Mouse (Mus musculus): ENCODE data around the gene Pkp4. TPM values are rescaled to one million over a fixed set of nuclear protein-coding genes. Genes with fewer than 3 reads are reported as not detected.

Gene Pkp4
- polyA plus RNA-seq, 1 experiment from 2014 or later, result 7.7 TPM

DNA sequence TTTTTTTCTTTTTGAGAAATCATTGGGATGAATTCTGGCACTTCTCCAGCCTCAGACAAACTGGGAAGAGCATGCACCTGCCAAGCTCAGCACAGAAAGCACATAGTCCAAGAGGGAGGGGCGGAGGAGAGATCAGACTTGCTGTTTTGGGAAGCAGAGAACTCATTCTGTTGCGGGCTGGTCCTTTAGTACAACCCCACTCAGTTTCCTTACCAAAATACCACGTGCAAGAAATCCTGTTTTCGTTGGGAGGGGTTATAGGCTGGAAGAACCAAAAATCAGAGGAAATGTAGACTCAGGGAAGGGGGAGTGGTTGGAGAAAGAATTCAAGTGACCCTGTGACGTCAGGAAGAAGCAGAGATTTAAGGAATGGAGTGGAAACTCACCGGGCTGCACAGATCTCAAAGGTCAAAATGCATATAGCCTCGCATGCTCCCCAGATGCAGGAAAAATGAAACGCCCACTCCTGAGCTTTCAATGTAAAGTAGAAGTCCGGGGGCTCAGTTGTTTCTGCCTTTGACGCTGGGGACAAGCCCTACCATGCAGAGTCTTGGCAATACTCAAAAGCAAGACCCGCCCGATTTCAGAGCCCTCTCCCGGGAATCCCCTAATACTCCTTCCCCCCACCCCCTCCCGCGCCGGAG is 567 bp upstream of the Pkp4 start:
- ATAC-seq, result no peak

DNA sequence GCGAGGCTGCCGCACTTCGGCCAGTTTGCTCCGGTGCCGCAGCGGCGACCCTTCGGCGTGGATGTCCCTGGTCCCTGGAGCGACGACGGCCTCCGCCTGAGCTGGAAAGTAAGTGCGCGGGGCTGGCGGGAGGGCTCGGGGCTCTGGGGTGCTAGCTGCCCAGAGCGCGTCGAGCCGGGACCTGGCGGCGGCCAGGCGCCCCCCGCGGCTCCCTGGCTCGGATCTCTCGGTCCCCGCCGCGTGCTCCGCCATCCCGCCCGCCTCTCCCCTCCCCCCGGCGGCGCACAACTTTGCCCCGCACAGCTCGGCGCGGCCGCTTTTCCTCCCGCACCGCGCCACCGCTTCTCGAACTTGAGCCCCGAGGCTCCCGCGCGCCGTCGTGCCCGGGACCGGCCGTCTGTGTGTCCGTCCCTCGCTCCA is 381 bp downstream of the Pkp4 start:
- ATAC-seq, result peak; percentile 32
- no peaks in the 10 kb centered on the region for H3K9me3 ChIP-seq (ENCODE audit: low read length)
- 0% methylated on average over 32 of the region's 58 CpGs for WGBS (ENCODE audit: insufficient replicate concordance)

More for the DNA sequence above, 567 bp upstream of the Pkp4 start:
- TF ChIP-seq EP300 (IDR thresholded peaks at IDR 0.05; ENCODE audit: low read depth), result no peak
- Histone ChIP-seq H3K4me1 (ENCODE audit: insufficient read depth) (peaks cover 7% of the 10 kb centered on the region), H3K36me3 (replicated peaks; ENCODE audit: insufficient read depth, low read length) (no peaks in the 10 kb centered on the region), H3K9me3 (ENCODE audit: low read length) (no peaks in the 10 kb centered on the region), H3K27me3 (ENCODE audit: insufficient read depth, low read length) (no peaks in the 10 kb centered on the region), H3K27ac (ENCODE audit: low read depth) (peak overlapping the region; percentile 51), H3K4me3 (ENCODE audit: low read depth, low read length) (peak overlapping the region; percentile 84), H3K4me2 (ENCODE audit: low read depth, low read length) (peak overlapping the region; percentile 92), H3K9ac (replicated peaks) (0 out of 2 replicates have a peak overlapping the region, but pooled peaks have one; percentile 30)
- WGBS (ENCODE audit: insufficient replicate concordance), result under 1% methylated on average over 16 of the region's 16 CpGs
- DNase-seq, result no peak

DNA sequence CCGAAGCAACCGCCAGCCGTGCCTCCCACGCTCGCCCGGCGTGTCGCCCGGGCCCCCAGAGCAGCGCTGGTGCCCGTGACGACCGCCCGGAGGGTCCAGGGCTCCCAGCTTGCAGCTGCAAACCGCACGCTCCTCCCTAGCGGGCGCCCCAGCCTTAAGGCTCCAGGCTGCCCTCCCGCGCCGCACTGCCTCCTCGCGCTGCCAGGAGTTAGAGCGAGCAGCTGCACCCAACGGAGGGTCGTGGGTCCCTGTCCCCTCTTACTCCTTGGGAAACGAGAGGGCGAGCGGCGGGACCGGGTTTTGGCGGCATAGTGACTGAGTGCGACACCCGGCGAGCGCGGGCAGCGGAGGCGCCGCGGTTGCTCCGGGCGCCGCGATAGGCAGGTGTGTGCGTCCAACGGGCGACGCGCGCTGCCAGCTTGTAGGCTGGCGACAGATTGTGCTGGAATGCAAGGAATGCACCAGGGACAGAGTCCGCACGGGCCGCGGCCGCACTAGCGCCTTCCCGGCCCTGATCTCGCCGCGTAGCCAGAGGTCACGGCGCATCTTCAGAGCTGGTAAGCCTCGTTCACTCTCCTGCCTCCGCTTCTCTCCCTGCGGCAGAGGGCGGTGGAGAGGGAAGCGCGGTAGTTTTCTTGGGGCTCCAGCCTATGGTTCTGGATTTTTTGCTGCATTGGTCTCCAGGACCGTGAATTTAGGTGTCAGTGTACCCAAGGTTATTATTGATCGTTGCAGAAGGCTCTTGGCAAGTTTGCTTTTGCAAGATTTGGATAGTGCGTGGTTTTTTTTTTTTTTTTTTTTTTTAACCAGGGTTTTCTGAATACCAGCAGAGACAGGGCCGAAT is 1.0 kb downstream of the Pkp4 start:
- Histone ChIP-seq H3K27ac (ENCODE audit: low read depth) (peak overlapping the region; percentile 87), H3K4me1 (ENCODE audit: insufficient read depth) (peaks cover 7% of the 10 kb centered on the region), H3K9me3 (ENCODE audit: low read length) (no peaks in the 10 kb centered on the region), H3K36me3 (replicated peaks; ENCODE audit: insufficient read depth, low read length) (no peaks in the 10 kb centered on the region), H3K27me3 (ENCODE audit: insufficient read depth, low read length) (no peaks in the 10 kb centered on the region), H3K9ac (replicated peaks) (peak overlapping the region; percentile 85), H3K4me2 (ENCODE audit: low read depth, low read length) (peak overlapping the region; percentile 92), H3K4me3 (ENCODE audit: low read depth, low read length) (peak overlapping the region; percentile 84)
- peak; percentile 46 for ATAC-seq
- DNase-seq, result peak; percentile 65
- 1% methylated on average over 72 of the region's 74 CpGs for WGBS (ENCODE audit: insufficient replicate concordance)
- TF ChIP-seq EP300 (IDR thresholded peaks at IDR 0.05; ENCODE audit: low read depth) (no peak), CTCF (IDR thresholded peaks at IDR 0.05; ENCODE audit: low read depth) (peak; percentile 42)

More for the DNA sequence above, 381 bp downstream of the Pkp4 start:
- Histone ChIP-seq H3K4me1 (ENCODE audit: insufficient read depth) (peaks cover 7% of the 10 kb centered on the region), H3K9ac (replicated peaks) (peak overlapping the region; percentile 85), H3K4me2 (ENCODE audit: low read depth, low read length) (peak overlapping the region; percentile 92), H3K4me3 (ENCODE audit: low read depth, low read length) (peak overlapping the region; percentile 84), H3K27me3 (ENCODE audit: insufficient read depth, low read length) (no peaks in the 10 kb centered on the region), H3K36me3 (replicated peaks; ENCODE audit: insufficient read depth, low read length) (no peaks in the 10 kb centered on the region), H3K27ac (ENCODE audit: low read depth) (peak overlapping the region; percentile 87)
- TF ChIP-seq CTCF (IDR thresholded peaks at IDR 0.05; ENCODE audit: low read depth), result no peak
- TF ChIP-seq EP300 (IDR thresholded peaks at IDR 0.05; ENCODE audit: low read depth), result no peak
- no peak for DNase-seq

DNA sequence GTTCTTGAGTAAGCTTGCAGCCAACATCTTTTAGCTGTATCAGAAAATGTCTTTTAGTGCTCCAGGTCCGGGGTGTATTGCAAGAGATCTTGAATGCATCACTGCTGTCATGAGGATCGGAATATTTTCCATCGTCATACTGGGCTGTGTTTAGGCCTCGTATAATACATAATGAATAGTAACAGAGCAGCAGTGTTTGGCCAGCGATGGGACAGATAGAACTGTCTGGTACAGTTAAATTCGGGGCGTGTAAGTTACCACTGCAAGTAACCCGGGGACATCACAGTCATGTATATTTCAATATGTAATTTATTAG is 1.6 kb downstream of the Pkp4 start:
- H3K4me1 ChIP-seq (ENCODE audit: insufficient read depth), result peaks cover 7% of the 10 kb centered on the region
- H3K27me3 ChIP-seq (ENCODE audit: insufficient read depth, low read length), result no peaks in the 10 kb centered on the region
- no peak for ATAC-seq
- H3K36me3 ChIP-seq (replicated peaks; ENCODE audit: insufficient read depth, low read length), result no peaks in the 10 kb centered on the region
- 37% methylated on average over 8 of the region's 8 CpGs for WGBS (ENCODE audit: insufficient replicate concordance)
- no peak for TF ChIP-seq CTCF (IDR thresholded peaks at IDR 0.05; ENCODE audit: low read depth)
- no peak for TF ChIP-seq EP300 (IDR thresholded peaks at IDR 0.05; ENCODE audit: low read depth)
- peak overlapping the region; percentile 85; the same call in 1 of the 2 replicates for H3K9ac ChIP-seq (replicated peaks)
- H3K4me2 ChIP-seq (ENCODE audit: low read depth, low read length), result peak overlapping the region; percentile 92
- no peak overlapping the region for H3K27ac ChIP-seq (ENCODE audit: low read depth)
- no peaks in the 10 kb centered on the region for H3K9me3 ChIP-seq (ENCODE audit: low read length)
- no peak for DNase-seq
- H3K4me3 ChIP-seq (ENCODE audit: low read depth, low read length), result peak overlapping the region; percentile 84

DNA sequence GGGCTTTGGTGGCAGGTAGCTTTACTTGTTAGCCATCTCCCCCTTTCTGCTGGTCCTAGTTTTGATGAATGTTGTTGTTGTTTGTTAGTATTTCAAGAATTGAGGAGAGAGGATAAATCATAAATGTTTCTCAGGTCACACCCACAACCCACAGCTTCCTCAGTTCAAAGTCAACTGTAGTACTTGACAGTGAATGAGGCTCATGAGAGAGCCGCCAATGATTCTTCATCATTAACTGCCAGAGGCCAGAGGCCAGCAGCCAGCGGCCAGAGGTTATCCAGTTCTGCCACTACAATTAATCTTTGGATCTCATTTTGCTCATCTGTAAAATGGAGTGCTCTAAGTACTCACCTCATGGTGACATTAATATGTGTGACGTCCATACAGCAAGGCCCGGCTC is 6.3 kb downstream of the Pkp4 start:
- Histone ChIP-seq H3K4me2 (ENCODE audit: low read depth, low read length) (no peak overlapping the region), H3K36me3 (replicated peaks; ENCODE audit: insufficient read depth, low read length) (no peaks in the 10 kb centered on the region), H3K9me3 (ENCODE audit: low read length) (no peaks in the 10 kb centered on the region), H3K4me1 (ENCODE audit: insufficient read depth) (peaks cover 10% of the 10 kb centered on the region; the same call in 1 of the 2 replicates), H3K27ac (ENCODE audit: low read depth) (no peak overlapping the region), H3K9ac (replicated peaks) (no peak overlapping the region), H3K27me3 (ENCODE audit: insufficient read depth, low read length) (no peaks in the 10 kb centered on the region), H3K4me3 (ENCODE audit: low read depth, low read length) (no peak overlapping the region)
- no peak for TF ChIP-seq CTCF (IDR thresholded peaks at IDR 0.05; ENCODE audit: low read depth)
- no peak for TF ChIP-seq EP300 (IDR thresholded peaks at IDR 0.05; ENCODE audit: low read depth)
- ATAC-seq, result no peak
- WGBS (ENCODE audit: insufficient replicate concordance), result 61% methylated on average over 4 of the region's 4 CpGs
- DNase-seq, result no peak

DNA sequence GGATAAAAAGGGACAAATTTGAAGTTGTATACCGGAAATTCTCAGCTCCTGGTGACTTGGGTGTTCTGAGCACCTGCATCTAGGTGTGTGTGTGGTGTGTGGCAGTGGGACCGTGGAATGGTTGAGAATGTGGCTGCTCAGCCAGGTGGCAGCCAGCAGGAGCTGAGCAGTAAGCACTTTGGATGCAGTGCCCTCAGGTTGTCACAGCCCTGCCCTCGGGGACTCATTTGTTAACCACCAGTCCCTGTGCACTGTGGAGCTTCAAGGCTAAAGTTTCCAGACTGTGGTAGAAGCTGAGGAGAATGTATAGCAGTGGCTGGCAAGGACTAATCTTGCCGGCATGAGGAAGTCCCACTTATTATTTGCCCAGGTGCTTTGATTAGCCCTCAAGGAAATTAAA is 7.2 kb downstream of the Pkp4 start:
- Histone ChIP-seq H3K9ac (replicated peaks) (no peak overlapping the region), H3K27me3 (ENCODE audit: insufficient read depth, low read length) (no peaks in the 10 kb centered on the region), H3K27ac (ENCODE audit: low read depth) (no peak overlapping the region), H3K9me3 (ENCODE audit: low read length) (no peaks in the 10 kb centered on the region), H3K4me3 (ENCODE audit: low read depth, low read length) (no peak overlapping the region), H3K4me1 (ENCODE audit: insufficient read depth) (peaks cover 9% of the 10 kb centered on the region; the same call in 1 of the 2 replicates), H3K36me3 (replicated peaks; ENCODE audit: insufficient read depth, low read length) (no peaks in the 10 kb centered on the region), H3K4me2 (ENCODE audit: low read depth, low read length) (no peak overlapping the region)
- no peak for TF ChIP-seq CTCF (IDR thresholded peaks at IDR 0.05; ENCODE audit: low read depth)
- TF ChIP-seq EP300 (IDR thresholded peaks at IDR 0.05; ENCODE audit: low read depth), result no peak
- DNase-seq (no peak), ATAC-seq (no peak)
- 69% methylated on average over 4 of the region's 4 CpGs for WGBS (ENCODE audit: insufficient replicate concordance)

Measured in liver, postnatal 0 days (tissue).